Mouse (Mus musculus): ENCODE data around the gene Psph.

Psph gene

GRCm38 (mm10) chr5:129731021-129731420, 56.2 kb downstream of the Psph start:
- DNase-seq (ENCODE audit: low read depth, low spot score): peak; percentile 51

- peak; percentile 88 for DNase-seq (ENCODE audit: low read depth, low spot score)
These were observed 56.9 kb downstream of the Psph start for GRCm38 (mm10) chr5:129730344-129730743.

- DNase-seq (ENCODE audit: low read depth, low spot score): peak; percentile 54
These were observed 58.0 kb downstream of the Psph start for GRCm38 (mm10) chr5:129729286-129729685.

GRCm38 (mm10) chr5:129726784-129727183, 60.5 kb downstream of the Psph start:
- DNase-seq (ENCODE audit: low read depth, low spot score): no peak

GRCm38 (mm10) chr5:129725774-129726392, 61.4 kb downstream of the Psph start:
- peak; percentile 18 for DNase-seq (ENCODE audit: low read depth, low spot score)

GRCm38 (mm10) chr5:129724834-129725773, 62.1 kb downstream of the Psph start, which contains the start of gene Nipsnap2:
TSS of gene Nipsnap2 (plus strand) at chr5:129725063.
- DNase-seq (ENCODE audit: low read depth, low spot score): peak; percentile 91

- DNase-seq (ENCODE audit: low read depth, low spot score): no peak
These were observed 63.0 kb downstream of the Psph start for GRCm38 (mm10) chr5:129724268-129724667.

GRCm38 (mm10) chr5:129720176-129720575, 67.1 kb downstream of the Psph start:
- peak; percentile 24 for DNase-seq (ENCODE audit: low read depth, low spot score)

GRCm38 (mm10) chr5:129717016-129717415, 70.2 kb downstream of the Psph start:
- DNase-seq (ENCODE audit: low read depth, low spot score): peak; percentile 31
